Mouse (Mus musculus) cerebellum, adult 11 months (tissue): ENCODE data around the gene Alkbh3.
A peak's percentile ranks its signal among the peaks of the same experiment; 100 is the strongest.

Experiments used
- DNase-seq: peaks from one replicate; pipeline ENCODE4 v3.0.0; 2022

Gene Alkbh3

GRCm38 (mm10) chr2:93992259-93992658, 18.3 kb downstream of the Alkbh3 start:
- no peak for DNase-seq

- DNase-seq: no peak
Measured at GRCm38 (mm10) chr2:93991336-93991735, 19.3 kb downstream of the Alkbh3 start.

GRCm38 (mm10) chr2:93988440-93988839, 22.2 kb downstream of the Alkbh3 start:
- DNase-seq: no peak

GRCm38 (mm10) chr2:93982457-93983235, 28.0 kb downstream of the Alkbh3 start:
- DNase-seq: no peak

GRCm38 (mm10) chr2:93979249-93980120, 31.1 kb downstream of the Alkbh3 start:
- no peak for DNase-seq

GRCm38 (mm10) chr2:93976436-93977252, 34.0 kb downstream of the Alkbh3 start:
- no peak for DNase-seq

GRCm38 (mm10) chr2:93975526-93976435, 34.8 kb downstream of the Alkbh3 start:
- no peak for DNase-seq

- DNase-seq: no peak
Measured at GRCm38 (mm10) chr2:93975041-93975440, 35.6 kb downstream of the Alkbh3 start.

GRCm38 (mm10) chr2:93971647-93972046, 39.0 kb downstream of the Alkbh3 start:
- no peak for DNase-seq

GRCm38 (mm10) chr2:93964494-93965160, 46.0 kb downstream of the Alkbh3 start:
- no peak for DNase-seq

- no peak for DNase-seq
Measured at GRCm38 (mm10) chr2:93963802-93964201, 46.8 kb downstream of the Alkbh3 start.

GRCm38 (mm10) chr2:93961716-93962115, 48.9 kb downstream of the Alkbh3 start:
- peak; percentile 82 for DNase-seq

GRCm38 (mm10) chr2:93959346-93959745, 51.3 kb downstream of the Alkbh3 start:
- DNase-seq: no peak

GRCm38 (mm10) chr2:93958216-93958615, 52.4 kb downstream of the Alkbh3 start:
- DNase-seq: no peak

- no peak for DNase-seq
Measured at GRCm38 (mm10) chr2:93957785-93958175, 52.8 kb downstream of the Alkbh3 start.

- peak; percentile 62 for DNase-seq
Measured at GRCm38 (mm10) chr2:93956908-93957784, 53.5 kb downstream of the Alkbh3 start, which contains the start of gene Gm13889. TSS of gene Gm13889 (minus strand) at chr2:93957201.

GRCm38 (mm10) chr2:93956331-93956801, 54.2 kb downstream of the Alkbh3 start:
- peak; percentile 59 for DNase-seq

- DNase-seq: no peak
Measured at GRCm38 (mm10) chr2:93955886-93956285, 54.7 kb downstream of the Alkbh3 start.

GRCm38 (mm10) chr2:93954781-93955578, 55.6 kb downstream of the Alkbh3 start:
- DNase-seq: peak; percentile 47
